Mouse (Mus musculus) CD4-positive helper T cell, adult 2 months (primary cell): ENCODE results near the gene Tcf12.
A peak's percentile ranks its signal among the peaks of the same experiment; 100 is the strongest.

Source experiments
- DNase-seq: peaks from one replicate; pipeline ENCODE4 v3.0.0-alpha.2; 2012; ENCODE audit warnings: low read depth, missing footprints, low spot score

Tcf12 gene

DNA sequence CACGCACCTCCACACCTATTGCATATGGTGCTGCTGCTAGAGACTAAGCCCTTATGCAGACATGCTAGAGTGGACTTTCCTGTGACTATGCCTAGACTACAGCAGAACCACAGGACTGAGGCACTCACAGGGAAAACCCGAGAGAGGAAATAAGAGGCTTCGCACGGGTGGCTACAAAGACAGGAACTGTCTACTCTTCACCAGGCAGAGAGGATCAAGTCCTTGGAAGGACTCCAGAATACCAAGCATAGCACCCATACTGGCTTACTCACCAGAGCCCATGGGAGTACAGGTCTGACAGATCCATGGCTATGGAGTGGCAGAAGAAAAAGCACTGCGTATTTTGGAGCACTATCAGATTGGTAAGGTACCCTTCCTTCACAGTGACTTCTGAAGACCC lies 269.8 kb downstream of the Tcf12 start:
- no peak for DNase-seq

DNA sequence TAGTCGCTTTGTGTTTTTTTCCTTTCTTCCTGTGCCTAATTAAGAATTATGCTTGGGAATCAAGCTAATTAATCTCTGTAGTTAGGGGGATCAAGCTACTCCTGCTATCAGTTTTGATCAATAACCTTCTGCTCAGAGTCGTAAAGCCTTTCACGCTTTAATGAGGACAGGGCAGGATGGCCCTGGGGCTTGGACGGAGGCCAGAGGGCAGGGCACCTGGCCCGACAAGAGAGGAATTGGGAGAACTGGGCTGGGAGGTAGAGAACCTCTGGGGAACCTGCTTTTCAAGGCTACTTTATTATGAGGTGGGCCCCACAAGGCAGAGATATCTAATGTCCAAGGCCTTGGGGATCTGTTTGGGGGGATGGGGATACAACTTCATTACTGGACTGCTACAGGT lies 274.3 kb downstream of the Tcf12 start:
- no peak for DNase-seq

DNA sequence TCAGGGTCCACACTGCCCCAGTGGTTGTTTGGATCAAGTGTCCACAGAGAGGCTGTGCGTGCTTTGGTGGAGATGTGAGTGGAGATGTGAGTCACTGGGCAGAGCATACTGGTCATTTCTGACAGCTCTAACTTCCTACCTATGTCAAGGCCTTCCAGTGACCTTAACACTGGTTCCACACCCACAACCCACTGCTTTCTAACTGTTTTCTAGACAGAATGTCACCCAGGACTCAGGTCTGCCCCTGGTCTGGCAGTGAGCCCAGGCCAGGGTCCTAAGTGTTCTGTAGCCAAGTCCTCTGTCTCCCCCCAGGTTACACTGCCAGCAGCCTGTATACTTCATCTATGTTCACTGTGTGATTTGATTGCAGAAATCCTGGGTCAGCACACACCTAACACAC lies 275.3 kb downstream of the Tcf12 start:
- DNase-seq = no peak

DNA sequence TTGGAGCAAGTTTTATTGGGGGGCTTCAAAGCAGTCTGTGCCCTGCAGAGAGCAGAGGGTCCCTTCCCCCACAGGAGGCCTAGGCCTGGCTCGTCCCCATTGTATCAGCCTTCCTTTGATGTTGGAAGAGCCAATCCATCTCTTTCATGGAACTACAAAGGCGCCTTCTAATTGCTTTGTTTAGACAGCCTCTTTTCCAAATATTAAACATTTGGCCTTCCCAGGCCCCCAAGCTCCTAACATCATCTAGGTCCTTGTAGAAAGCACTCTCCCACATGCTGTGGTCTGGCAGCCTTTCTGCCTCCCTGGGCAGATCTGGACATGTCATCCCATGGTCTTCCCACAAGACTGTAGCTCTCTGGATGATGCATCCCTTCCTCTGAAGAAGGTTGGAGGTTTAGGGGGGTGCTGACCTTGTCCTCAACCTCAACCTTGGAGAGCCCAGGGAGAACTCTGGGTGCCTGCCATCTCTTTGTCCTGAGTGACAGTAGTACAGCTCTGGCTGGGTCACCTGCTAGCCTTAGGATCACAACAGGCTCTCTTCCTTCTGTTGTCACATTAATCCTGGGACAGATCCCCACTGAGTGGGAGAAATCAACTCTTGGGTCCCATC lies 276.4 kb downstream of the Tcf12 start:
- no peak for DNase-seq

DNA sequence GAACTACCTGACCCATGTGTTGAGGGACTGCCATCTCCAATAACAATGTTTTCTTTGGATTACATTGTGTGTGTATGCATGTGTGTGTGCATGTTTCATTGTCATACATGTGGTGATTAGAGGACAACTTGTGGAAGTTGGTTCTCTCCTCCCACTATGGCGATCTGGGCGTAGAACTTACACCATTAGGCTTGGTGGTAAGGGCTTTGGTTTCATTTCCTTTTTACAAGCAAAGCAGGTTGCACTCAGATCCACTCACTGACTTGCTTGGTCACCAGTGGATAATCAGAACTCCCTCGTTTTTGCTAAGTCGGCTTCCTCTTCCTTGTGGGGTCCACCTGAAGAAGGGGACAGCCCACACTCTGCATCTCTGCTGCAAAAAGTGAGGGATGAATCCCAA lies 277.0 kb downstream of the Tcf12 start:
- no peak for DNase-seq

DNA sequence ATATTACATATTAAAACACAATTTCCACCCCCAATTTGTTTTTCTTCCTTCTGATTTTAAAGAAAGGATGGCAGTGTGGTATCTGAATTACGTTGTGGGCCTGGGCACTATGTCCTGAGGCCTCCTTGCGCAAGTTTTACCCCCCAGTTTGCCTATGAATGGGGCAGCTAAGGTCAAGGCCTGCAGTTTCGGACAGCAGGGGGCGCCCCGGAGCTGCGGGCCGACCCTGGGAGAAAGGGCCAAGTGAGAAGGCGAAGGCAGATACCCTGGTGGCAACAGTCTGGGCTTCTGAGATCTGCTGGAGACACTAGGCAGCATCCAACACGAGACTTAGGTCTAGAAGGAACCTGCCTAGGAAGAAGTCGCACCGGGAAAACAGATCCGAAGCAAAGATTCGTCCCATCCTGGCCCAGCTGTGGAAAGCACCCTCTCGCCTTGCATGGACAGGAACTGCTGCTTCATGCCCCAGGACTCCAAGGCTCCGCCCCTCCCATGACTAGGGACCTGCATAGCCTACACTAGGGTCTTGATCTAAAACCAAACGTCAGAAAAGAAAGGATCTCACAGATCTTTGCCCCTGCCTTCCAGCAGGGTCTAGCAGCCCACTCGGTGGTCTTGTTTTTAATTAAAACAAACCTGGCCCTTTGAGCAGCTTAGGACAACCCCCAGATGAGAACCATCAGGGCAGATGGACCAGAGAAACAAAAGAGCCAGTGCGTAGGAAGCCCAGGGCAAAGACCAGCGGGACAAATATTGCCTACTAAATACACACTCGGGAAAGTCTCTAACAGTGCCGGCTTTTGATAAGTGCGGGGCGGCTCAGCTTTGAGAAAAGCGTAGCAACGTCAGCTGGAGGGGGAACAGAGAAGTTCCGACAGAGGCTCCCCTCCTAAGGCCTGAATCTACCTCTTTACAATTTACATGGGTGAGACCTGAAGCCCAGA lies 279.6 kb downstream of the Tcf12 start:
- DNase-seq = peak; percentile 64

DNA sequence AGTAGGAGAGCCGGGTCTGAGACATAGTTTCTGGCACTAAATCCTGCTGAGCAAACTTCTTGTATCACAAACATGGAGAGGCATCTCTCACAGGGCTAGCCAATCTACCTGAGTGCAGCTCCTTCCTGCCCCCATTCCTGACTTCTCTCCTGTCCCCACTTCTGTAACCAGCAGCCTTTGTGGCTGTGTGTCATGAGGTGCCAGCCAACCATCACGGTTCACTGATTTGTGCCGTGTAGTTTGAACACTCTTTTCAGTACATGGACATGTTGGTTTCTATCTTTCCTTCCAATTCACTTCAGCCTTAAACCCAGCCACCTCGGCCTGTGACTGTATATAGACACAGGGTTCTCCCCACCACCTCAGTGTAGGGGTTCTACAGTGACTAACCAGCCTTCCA lies 280.7 kb downstream of the Tcf12 start:
- no peak for DNase-seq

DNA sequence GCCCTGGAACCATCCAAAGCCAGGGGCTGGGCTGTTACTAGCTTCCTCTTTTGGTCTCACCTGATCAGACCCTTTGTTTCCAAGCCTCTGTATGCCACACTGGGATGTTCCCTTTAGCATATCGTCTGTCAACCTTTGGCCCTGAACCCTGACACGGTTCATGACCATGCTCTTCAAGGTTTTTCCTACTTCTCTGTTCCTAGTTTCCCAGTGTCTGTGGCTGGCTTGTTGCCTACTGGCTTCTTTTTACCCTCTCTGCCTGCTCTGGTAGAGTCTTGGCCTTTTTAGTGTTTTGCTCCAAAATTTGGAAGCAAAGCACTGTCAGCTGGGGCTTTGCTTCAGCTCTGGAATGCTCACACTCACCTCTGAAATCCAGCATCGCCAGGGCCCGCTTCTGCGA lies 281.3 kb downstream of the Tcf12 start:
- DNase-seq = no peak

DNA sequence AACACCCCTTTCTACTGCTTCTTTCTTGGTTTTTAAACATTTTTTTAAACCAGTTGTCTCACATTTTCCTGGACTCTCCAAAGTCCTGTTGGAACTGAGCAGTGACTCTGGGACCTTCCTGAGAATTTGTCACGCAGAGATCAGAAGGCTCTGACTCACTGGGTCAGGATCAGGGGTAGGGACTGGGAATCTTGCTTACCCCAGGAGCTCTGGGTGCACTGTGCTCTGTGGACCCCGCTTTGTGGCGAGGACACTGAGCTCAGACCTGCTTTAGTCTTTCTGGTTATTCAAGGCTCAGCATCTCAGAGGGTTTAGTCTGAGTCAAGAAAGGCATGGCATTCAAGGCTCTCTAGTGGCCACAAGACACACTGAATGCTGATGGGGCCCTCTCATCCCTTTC lies 281.9 kb downstream of the Tcf12 start:
- no peak for DNase-seq

DNA sequence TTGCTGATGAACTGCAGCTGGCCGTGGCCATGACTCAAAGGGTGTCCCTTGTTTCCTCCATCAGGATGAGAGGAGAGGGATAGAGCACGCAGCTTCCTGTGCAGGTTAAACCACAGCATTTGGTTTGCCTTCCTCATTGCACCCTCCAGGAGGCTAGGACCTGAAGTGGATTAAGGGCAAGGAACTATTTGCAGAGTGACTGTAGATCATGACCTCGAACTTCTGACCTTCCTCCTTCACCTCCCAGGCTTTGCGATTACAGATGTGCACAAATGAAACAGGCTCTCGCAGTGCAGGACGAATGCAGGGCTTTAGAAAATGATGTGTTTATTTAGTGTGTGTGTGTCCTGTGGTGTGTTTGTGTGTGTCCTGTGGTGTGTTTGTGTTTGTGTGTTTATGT lies 282.5 kb downstream of the Tcf12 start:
- DNase-seq = no peak

DNA sequence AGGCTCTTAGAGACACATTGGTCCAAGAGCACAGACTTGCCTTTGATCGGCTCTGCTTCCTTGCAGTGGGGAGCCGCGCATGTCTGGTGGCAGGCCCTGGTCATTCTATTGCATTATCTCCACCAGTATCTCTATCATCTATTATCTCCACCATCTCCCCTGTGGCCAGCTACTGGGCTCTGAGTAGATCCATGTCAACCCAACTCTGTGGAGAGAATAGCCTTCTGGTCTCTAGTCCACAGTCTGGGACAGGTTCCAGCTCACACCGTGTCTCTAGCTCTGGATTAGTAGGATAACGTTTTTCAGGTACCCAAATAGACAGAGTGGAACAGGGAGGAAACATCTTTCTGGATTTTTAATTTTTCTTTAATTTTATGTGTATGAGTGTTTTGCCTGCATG lies 284.3 kb downstream of the Tcf12 start:
- no peak for DNase-seq

DNA sequence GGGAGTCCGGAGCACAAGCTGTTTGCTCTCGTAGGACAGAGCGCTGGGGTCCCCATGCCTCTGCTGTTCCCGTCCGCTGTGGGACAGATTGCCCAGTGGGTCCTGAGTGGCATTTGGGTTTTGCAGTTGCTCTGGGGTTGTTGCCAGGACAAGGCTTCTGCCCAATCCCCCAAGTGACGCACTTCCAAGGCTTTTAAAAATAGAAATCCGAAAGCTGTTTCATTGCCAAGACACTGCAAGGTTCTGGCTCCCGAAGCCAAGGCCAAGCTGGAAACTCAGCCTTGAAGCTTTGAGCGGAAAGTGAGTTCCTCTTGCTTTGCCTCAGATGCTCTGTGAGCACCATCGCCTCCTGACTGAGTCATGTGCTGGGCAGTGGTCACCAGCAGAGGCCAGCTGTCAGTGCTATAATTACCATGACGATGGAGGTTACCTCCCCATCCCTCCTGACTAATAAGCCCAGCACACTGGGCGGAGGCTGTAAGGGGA lies 285.6 kb downstream of the Tcf12 start:
- no peak for DNase-seq

DNA sequence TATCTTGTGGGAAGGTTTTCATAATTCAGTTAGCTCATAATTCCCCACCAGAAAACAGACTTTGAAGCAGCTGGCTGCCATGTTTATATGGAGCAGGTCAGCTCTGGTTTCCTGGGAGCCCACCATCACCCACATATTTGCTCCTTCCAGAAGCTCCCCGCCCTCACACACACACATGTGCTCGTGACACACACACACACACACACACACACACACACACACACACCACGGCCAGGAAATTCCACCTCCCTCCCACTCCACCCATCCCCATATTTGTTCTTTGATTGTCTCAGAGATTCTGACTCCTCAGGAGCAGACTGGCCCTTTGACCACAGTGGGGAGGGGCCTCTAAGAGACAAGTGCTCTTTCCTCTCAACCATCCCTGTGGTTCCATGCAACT lies 289.7 kb downstream of the Tcf12 start:
- DNase-seq = no peak

DNA sequence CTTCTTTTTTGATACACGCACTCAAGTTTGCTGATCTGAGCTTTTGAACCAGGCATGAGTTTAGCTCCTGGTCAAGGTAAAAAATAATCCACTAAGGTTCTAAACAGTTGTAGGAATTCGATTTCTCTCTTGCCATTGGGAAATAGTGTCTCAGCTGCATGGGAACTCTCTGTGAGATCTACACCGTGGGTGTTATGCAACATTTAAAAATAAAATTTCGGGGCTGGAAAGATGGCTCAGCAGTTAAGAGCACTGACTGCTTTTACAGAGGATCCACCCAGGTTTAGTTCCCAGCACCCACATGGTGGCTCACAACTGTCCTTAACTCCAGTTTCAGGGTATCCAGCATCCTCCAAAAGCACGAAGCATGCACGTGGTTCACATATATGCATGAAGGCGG lies 293.2 kb downstream of the Tcf12 start:
- DNase-seq = no peak

DNA sequence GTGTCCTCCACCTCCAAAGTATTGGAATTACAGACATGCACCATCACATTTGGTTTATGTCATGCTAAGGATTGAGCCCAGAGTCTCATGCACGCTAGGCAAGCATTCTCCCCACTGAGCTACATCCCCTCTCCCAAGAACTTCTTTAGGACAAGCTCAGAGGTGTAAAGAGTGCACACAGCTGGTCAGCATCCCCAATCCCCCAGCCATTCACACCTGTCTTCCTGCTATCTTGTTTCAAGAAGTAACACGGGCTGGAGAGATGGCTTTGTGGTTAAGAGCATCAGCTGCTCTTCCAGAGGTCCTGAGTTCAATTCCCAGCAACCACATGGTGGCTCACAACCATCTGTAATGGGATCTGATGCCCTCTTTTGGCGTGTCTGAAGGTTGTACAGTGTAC lies 295.6 kb downstream of the Tcf12 start:
- no peak for DNase-seq

DNA sequence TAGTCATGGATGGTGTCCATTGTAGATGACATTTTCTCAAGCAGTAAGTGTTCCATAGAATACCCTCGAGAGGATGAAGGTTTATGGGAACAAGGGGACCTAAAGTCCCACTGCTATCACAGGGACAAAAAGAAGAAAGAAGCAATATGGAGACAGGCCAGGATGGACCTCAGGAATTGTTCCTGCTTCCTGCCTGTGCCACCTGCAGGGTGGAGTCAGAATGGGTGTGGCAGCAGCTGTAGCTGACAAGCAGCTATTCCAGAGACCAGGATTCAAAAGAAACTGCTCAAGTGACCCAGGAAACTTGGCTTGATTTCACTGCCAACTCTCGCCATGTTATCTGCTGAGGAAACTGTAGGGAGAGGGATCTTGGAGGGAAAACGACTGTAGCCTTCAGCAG lies 298.1 kb downstream of the Tcf12 start:
- no peak for DNase-seq

DNA sequence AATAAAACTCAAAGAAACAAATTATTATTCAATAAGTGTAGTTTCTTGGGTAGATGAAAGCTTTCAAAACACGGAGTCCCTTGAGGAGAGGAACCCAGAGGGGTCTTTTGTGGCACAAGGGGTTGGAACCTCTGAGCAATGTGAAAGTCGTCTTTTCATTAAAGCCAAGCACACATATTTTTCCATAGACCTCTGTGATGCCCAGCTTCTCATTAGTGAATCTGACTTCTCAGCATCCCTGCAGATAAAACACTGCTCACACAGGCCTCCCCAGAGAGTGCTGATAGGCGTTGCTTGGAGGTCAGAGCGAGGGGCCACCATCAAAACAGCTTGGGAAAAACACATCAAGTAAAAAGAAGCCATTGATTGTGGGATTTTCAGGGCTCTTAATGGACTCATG lies 298.8 kb downstream of the Tcf12 start:
- no peak for DNase-seq

DNA sequence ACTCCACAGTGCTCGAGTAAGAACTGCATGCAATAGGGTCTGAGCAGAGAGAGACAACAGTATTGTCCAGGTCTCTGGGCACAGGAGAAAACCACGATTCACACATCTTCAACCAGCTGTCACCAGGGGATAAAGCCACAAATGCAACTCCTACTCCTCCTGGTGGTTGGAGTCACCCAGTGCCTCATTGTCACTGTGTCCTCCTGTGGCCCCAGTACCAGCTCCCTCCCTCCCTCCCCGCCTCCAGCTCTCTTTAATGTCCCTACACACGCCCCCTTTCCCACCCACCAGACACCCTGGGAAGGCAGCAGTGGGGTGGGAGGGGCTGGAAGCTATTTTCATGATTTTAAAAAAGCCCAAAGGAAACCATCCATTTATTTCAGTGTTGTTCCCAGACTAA lies 299.3 kb downstream of the Tcf12 start:
- DNase-seq = no peak

DNA sequence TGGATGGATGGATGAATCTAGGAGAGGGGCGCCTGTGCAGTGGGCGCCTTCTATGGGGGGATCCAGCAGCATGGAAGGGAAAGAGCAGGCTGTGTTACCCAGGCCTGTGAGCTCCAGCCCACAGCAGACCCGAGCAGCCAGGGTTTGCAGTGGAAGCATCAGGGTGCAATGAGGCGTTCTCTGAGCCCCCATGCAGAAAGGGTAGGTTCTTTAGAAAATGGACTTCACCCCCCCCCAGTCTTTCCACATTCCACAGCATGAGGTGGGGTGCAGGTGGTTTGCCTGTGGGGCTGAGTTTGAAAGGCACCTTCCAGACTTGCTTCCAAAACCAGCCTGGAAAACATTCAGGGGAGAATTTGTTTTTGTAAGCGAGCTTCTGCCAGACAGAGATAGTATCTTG lies 300.3 kb downstream of the Tcf12 start:
- DNase-seq = no peak

DNA sequence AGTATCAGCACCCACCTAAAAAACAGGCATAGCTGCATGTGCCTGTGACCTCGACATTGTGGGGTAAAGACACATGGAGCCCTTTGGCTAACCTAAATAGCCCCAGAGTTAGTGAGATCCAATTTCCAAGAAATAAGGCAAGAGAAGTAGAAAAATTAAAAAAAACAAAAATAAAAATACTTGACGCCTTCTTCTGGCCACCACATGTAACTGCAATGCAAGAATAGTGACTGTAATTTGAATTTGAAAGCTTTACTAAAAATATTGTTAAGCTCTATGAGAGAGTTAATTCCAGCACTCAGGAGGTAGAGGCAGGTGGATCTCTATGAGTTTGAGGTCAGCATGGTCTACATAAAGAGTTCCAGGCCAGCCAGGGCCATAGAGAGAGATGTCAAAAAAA lies 300.9 kb downstream of the Tcf12 start:
- no peak for DNase-seq

DNA sequence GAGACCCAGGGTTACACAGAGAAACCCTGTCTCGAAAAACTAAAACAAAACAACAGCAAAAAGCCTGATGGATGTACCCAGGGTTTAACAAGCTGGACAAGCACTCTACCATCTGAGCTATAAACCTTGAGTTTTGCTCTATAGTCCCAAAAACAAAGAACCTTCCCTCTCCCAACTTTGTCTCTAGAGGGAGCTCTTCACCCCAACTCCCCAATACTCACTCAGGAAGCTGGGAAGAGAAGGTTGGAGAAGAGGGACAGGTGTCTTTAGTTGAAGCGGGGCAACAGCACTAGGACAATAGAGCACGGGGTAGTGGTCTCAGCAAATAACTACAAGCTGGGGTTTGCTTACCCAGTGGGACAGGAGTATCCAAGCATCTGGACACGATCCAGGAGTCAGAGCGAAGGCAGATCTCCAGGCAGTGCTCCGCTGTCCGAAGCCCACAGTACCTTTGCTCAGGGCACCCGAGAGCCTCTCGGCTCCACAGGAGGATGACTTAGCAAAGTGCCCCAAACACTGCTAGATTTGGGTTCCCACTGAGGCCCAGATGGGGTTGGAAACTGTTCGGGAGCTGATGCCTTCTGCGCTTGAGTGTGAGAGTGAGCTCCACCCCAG lies 302.9 kb downstream of the Tcf12 start:
- DNase-seq = no peak

DNA sequence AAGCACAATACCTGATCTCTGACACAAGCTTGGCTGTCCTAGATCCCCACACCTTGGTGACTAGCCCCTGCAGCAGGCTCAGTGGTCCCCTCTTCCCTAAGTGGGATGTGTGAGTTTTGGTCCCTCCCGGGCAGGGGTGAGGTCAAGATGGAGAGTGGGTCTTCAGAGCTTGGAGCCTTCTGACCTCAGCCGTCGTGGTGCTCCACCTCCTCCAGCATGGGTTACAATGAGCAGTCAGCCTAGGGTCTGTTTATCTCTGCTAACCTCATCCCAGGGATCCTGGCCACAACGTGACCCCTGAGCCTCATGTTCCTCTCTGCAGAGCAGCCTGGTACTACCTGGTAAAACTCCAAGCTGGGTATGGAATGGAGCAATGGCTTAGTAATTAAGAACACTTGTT lies 303.9 kb downstream of the Tcf12 start:
- no peak for DNase-seq

DNA sequence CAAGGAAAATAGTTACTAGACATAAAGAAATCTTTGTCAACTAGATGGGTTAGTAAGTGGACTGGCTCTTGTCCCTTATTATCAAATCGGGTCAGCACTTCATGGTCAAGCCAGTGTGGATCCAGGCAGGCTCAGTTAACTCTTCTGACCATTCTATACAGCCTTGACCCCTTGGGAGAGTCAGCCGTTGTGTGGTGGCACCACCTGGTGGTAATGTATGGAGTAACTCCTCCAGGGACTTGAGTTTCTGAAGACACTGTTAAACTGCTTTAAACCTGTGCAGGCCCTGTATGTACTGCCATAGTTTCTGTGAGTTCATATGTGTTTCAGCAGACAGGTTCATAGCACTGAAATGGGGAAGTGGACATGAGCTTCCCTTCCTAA lies 305.3 kb downstream of the Tcf12 start:
- peak; percentile 21 for DNase-seq
